Mouse (Mus musculus) frontal cortex, postnatal 10 days (tissue): ENCODE measurements around the gene N6amt1.

Source experiments
- DNase-seq, 2 experiments: peaks; one replicate each; pipeline ENCODE4 v3.0.0; 2022; ENCODE audit warnings: low spot score in 2 of 2, mixed read lengths in 1 of 2

The N6amt1 gene

GRCm38 (mm10) chr16:87354075-87354583 is at the start of gene N6amt1:
Gene N6amt1 (plus strand): TSS chr16:87354185.
- peak; percentile 79 to 88 for DNase-seq

- DNase-seq = no peak
Observed at GRCm38 (mm10) chr16:87305251-87306011, 48.6 kb upstream of the N6amt1 start.

- DNase-seq = no peak
Observed at GRCm38 (mm10) chr16:87307109-87307735, 46.8 kb upstream of the N6amt1 start.

- no peak for DNase-seq
Observed at GRCm38 (mm10) chr16:87310659-87311058, 43.3 kb upstream of the N6amt1 start.

GRCm38 (mm10) chr16:87318200-87318811 is 35.7 kb upstream of the N6amt1 start:
- DNase-seq = no peak

- no peak for DNase-seq
Observed at GRCm38 (mm10) chr16:87318998-87319397, 35.0 kb upstream of the N6amt1 start.

GRCm38 (mm10) chr16:87319541-87320251 is 34.3 kb upstream of the N6amt1 start:
- no peak for DNase-seq

GRCm38 (mm10) chr16:87320252-87320555 is 33.8 kb upstream of the N6amt1 start:
- no peak for DNase-seq

GRCm38 (mm10) chr16:87324571-87324970 is 29.4 kb upstream of the N6amt1 start:
- DNase-seq = no peak

GRCm38 (mm10) chr16:87329986-87330385 is 24.0 kb upstream of the N6amt1 start:
- no peak for DNase-seq

GRCm38 (mm10) chr16:87334756-87335155 is 19.2 kb upstream of the N6amt1 start:
- DNase-seq = no peak

- DNase-seq = no peak
Observed at GRCm38 (mm10) chr16:87341043-87341572, 12.9 kb upstream of the N6amt1 start.

- DNase-seq = no peak
Observed at GRCm38 (mm10) chr16:87348133-87348532, 5.9 kb upstream of the N6amt1 start.

- DNase-seq = no peak
Observed at GRCm38 (mm10) chr16:87351386-87352105, 2.4 kb upstream of the N6amt1 start.

- DNase-seq = no peak
Observed at GRCm38 (mm10) chr16:87353605-87354004, 380 bp upstream of the N6amt1 start.

- DNase-seq = no peak
Observed at GRCm38 (mm10) chr16:87354748-87355147, 763 bp downstream of the N6amt1 start.

GRCm38 (mm10) chr16:87360096-87360495 is 6.1 kb downstream of the N6amt1 start:
- DNase-seq = no peak

- DNase-seq = no peak
Observed at GRCm38 (mm10) chr16:87364231-87364630, 10.2 kb downstream of the N6amt1 start.

GRCm38 (mm10) chr16:87366035-87366434 is 12.1 kb downstream of the N6amt1 start:
- no peak for DNase-seq

- no peak for DNase-seq
Observed at GRCm38 (mm10) chr16:87366445-87366844, 12.5 kb downstream of the N6amt1 start.

GRCm38 (mm10) chr16:87382996-87383395 is 29.0 kb downstream of the N6amt1 start:
- DNase-seq = no peak
